Mouse (Mus musculus): Measurements from ENCODE around the gene Lhpp. TPM values are rescaled to one million over a fixed set of nuclear protein-coding genes. Genes with fewer than 3 reads are reported as not detected.

Gene Lhpp
- total RNA-seq, 2 experiments from 2014 or later, result 37.9 to 38.6 TPM

DNA sequence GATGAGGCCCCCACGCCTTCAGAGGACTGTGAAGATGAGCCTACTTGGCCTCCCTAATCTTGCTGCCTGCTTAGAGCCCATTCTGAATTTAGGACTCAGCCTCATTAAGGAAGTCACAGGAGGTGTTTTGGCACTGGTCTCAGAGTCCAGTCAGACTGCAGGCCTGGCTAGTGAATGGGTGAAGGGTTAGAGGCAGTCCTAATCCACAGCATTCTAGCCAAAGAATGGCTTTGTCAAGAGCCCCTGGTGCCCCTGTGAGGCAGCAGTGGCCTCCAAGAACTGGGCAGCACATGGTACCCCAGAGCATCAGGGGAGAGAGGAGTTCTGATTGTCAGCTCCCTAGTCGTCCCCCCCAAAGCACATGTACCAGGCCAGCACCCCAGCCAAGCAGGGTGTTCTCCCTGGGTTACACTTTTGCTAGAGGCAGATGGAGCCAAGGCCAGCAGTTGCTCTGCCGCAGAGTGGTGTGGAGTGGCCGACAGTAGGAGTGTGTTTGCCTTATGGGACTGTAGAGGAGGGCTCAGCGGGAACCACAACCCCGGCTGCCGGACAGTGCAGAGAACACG is 94.0 kb downstream of the Lhpp start:
- no peak for DNase-seq (ENCODE audit: low spot score in 2 of 2)

DNA sequence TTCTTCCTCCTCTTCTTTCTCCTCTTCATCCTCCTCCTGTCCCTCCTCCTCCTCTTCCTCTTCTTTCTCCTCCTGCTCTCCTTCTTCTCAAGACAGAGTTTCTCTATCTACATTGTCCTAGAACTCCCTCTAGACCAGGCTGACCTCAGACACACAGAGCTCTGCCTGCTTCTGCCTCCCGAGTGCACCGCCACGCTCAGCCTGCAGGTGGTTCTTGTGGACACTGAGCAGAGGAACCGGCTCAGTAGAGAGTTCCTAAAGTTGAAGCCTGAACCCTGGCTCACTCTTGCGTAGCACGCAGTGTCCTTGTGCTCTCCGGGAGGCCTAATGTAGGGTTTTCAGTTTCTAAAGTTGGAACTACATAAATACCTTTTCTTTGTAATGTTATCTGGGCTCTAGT is 94.7 kb downstream of the Lhpp start:
- no peak for DNase-seq (ENCODE audit: low spot score in 2 of 2)

DNA sequence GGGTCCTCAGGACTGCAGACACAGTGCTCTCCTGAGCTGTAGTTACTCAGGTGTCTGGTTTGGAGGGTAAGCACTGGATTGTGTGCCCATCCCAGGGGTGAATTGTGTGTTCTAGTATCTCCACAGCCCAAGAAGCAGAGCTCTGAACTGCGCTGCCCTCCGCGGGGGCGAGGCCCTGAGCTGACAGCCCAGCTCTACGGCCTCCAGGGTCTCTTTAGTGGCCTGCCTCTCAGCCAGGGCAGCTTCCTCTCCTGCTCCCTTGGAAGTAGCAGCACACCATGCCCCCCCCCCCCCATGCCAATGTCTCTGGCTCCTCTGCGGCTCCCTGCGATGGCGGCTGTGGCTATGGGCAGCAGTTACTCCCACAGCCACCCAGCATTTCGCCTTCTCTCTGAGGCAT is 101.1 kb downstream of the Lhpp start:
- no peak for DNase-seq (ENCODE audit: low spot score in 2 of 2)

DNA sequence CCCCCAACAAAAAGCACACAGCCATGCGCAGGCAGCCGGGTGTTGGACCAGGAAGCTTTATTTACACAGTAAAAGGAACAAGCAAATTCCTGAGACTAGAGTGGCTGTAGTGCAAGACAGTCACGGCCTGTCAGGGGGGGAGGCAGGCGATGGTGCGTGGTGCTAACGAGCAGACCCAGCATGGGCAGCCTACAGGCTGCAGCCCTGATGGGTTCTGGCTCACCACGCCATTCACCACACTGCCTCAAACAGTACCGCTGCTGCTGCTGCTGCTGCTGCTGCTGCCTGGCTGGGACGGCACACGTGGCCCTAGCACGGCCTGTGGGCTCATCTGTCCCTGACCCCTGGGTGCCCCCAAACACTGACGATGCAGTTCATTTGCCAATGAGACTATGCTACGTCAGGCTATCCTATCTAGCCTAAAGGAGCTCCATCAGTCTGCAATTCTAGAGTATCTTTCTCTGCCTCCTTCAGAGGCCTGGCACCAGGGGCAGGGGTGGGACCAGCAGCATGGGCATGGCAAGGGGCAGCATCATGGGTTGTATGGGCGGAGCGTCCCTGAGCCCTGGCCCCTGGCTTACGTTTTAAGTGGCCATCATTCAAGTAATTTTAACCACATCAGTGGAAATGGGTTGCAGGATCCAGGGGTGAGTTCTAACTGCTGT is 101.7 kb downstream of the Lhpp start:
- DNase-seq (ENCODE audit: low spot score in 2 of 2), result no peak

DNA sequence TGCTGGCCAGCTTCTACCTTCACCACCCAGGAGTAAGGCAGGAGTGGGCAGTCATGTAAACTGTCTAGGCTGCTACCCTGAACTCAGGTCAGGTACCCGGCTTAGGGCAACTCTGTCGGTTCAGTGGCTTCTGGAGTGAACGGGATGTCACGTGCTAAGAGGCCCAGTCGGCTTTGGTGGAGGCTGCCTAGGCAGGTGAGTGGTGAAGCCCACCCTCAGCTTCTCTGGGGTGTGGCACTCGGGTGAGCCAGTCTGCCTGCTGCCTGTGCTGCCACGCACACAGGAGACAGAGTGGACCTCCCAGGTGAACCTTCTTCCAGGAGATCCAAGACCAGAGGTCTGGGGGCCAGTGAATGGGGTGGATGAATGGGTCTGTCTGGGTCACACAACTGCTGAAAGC is 102.5 kb downstream of the Lhpp start:
- no peak for DNase-seq (ENCODE audit: low spot score in 2 of 2)

DNA sequence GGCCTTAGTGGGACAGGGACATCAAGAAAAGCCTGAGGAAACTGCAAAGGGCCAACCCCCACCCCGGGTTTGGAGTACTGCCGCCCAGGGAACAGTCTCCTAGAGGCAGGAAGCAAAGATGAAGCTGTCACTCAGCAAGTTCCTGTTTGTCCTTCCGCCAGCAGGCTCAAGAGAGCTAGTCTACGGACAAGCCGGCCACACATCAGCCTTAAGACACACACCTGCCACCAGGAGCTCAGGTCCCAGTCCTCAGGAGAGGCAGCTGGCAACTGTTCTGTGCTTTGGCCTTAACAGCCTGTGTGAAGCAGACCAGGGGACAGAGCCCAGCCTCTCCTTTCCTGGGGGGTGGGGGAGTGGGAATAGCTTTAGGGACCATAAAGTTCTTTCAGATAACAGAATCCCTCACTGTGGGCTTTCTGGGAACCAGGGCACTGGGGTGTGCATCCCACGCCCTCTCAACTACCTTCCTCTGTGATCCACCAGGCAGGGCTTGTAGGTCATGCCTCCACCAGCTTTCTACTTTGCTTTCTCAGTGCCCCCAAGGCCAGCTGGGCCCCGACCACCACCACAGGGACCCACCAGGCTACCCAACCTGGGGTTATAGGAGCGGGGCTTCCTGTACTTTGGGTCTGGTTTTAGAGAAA is 103.2 kb downstream of the Lhpp start:
- DNase-seq (ENCODE audit: low spot score in 2 of 2), result peak in 1 of 2 experiments; percentile 41

DNA sequence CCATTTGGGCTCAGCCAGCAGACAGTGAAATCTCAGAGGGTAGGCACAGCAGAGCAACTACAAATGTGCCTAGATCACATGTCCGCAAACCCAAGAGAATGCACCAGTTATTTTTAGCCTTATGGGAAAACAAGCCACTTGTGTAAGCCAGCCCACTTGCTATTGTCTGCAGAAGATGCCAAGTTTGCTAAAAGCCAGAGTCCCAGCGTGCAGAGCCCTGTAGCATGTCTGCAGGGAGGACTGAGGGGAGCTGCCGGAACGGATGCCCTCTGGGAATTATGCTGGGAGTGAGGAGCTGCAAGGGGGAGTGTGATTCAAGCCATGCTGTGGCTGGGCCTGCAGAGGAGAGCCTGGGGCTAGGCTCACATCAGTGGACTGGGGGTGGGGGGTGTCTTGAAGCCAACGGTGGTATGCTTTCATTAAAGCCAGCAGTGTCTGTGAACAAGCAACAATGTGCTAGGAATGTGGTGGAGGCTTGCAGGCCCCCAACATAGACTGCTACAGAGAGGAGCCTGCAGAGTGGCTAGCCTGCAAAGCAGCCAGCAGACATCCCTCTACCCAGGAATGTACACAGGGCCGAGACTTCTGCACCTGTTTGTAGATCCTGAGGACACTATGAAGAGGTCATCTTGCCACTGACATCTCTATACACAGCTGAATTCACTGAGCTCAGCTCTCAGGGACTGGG is 103.9 kb downstream of the Lhpp start:
- DNase-seq (ENCODE audit: low spot score in 2 of 2), result peak; percentile 40 to 55

DNA sequence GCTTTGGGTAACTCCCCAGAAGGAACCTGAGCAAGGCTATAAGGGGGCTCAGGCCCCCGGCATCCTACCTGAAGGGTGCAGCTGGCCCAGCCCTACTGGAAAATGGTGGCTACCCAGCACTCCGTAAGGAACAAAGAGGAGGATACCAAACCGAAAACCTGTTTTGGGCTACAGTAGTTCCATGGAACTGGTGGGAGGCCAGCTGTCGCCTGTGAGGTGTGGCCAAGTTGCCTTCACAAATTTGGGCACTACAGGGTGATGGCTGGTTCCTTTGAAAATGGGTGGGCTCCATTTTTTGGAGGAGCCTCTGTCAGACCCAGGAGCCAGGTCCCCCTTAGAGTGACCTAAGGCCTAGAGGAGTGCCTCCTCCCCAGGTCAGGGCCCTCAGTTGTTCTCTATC is 104.8 kb downstream of the Lhpp start:
- DNase-seq (ENCODE audit: low spot score in 2 of 2), result no peak

DNA sequence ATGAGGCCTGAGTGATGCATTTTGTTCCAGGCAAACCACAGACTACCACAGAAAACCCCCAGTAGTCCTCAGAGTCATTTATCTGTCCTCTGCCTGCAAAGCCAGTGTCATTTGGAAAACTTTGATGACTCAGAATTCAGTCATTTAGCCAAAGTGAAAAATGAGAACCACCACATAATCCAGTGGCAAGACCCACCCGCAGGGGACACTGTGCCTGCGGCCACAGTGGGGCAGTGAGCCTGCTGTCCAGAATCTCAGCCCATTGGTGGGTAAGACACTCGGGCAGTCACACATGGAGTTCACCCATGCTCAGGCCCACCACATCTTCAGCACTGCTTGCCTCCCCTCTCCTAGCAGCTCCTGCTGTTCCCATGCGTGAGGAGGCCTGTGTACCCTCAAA is 109.1 kb downstream of the Lhpp start:
- no peak for DNase-seq (ENCODE audit: low spot score in 2 of 2)

DNA sequence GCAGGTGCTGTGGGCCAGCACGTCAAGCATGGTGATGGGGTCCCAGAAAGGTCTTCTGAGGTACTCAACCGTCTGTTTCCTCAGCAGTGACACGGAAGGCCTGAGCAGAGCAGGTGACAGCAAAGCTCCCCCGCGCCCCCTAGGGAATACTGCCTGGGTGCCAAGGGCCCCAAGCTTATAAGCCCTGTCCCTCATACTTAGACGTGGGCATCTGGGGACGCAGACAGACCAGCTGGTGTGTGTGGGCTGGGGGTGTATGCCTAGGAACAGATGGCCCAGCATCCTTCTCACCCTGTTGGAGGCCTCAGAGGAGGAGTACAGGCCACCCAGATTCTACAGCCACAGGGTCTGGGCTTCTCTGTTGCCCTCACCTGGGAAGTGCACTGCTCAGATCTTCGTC is 110.1 kb downstream of the Lhpp start:
- DNase-seq (ENCODE audit: low spot score in 2 of 2), result no peak

DNA sequence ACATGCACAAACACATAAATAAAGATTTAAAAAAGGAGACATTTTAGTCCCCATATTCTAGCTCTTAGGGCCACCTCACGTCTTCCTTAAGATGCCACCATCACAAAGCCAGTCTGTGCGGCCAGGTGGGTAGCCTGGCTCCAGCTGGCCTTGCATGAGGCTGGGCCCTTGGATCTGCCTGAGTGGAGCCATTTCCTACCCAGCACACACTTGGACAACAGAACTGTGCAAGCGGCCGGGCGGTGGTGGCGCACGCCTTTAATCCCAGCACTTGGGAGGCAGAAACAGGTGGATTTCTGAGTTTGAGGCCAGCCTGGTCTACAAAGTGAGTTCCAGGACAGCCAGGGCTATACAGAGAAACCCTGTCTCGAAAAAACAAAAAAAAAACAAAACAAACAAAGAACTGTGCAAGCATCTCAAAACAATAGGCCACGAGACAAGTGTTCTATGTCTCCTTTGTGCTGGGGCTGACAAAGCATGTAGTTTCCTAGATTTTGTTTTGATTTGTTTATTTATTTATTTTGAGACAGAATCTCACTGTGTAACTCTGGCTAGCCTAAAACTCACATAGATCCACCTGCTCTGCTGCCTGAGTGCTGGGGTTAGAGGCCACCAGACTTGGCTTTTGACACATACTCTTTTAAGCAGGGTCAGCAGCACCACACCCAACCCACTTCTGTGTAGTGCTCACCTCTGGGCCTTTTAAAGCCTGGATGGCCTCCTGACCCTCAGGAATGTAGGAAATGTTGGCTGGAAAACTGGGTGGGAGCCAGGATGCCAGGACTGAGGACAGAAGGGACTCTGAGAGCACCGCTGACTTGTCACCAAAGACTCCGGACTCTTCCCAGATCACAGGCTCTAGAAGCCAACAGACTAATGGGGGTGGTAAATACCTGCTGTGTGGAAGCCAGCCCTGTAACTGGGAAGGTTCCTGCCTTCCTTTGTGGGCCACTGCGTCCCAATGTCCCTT is 112.2 kb downstream of the Lhpp start:
- DNase-seq (ENCODE audit: low spot score in 2 of 2), result no peak

DNA sequence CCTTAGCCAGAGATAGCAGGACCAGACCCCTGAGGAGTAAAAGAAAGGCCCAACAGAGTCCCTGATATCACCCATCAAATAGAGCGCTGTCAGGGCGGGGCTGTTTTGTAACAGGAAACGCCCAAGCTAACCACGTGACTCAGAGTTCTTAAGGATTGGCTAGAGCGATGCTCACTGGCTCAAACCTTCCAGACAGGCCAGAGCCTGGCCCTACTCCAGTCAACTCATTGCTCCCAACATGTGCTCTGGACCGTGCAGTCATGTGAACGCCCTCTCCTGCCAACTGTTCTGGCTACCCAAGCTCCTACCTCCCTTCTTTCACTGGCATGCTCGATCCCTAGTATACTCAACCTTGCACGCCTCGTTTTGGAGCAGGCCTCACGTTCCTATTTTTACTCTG is 113.5 kb downstream of the Lhpp start:
- no peak for DNase-seq (ENCODE audit: low spot score in 2 of 2)

DNA sequence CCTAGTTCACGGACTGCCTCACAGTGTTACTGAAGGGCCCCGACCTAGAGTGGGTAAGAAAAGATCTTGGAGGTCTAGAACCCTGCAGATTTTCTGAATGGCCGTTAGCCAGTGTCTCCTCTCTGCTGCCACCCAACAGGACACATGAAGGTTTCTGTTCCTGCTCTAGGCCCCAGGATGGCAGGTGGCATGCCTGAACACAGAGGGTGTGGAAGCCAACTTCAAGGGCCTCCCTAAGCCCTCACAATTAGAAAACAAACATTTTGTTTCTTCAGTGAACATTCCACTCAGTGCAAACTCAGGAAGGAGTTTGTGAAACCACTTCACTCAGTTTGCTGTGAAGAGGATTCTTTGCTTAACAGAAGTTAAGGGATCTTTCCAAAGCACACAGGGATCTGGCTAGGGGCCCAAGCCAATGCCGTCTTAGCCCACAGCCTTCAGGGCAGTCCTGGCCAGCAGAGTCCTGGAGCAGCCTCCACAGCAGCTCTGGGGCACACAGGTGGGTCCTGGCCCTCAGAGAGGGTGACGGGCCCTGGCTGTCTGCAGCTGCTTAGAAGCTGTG is 114.1 kb downstream of the Lhpp start:
- no peak for DNase-seq (ENCODE audit: low spot score in 2 of 2)

DNA sequence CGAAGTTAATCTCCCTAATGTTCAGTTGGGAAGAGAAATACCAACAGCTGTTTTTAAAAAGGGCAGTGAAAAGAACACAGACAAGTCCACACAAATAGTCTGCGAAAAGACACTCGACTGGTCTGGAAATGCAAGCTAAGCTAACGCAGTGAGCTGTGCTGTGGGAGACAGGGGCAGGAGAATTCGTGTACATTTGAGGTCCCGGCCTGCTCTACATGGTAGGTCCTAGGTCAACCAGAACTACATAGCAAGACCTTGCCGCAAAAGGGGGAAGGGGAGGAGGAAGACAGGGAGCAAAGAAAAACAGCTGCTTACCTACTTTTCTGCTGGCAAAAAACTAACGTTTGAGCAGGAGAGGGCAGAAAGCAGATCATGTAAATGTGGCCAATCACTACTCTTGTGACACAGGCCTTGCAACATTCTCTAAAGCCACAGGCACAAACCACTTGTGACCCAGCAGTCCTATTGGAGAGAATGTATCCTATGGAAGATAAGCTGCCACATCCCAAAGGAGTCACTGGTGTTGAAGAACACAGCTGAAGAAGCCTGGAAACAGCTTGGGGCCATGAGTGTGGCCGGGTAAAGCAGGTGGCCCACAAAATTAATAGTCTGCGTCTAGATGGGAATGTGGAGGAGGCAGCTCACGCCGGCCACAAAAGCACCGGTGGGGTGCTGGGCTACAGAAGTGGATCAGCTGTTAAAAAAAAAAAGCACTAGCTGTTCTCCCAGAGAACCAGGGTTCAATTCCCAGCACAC is 115.8 kb downstream of the Lhpp start:
- no peak for DNase-seq (ENCODE audit: low spot score in 2 of 2)

DNA sequence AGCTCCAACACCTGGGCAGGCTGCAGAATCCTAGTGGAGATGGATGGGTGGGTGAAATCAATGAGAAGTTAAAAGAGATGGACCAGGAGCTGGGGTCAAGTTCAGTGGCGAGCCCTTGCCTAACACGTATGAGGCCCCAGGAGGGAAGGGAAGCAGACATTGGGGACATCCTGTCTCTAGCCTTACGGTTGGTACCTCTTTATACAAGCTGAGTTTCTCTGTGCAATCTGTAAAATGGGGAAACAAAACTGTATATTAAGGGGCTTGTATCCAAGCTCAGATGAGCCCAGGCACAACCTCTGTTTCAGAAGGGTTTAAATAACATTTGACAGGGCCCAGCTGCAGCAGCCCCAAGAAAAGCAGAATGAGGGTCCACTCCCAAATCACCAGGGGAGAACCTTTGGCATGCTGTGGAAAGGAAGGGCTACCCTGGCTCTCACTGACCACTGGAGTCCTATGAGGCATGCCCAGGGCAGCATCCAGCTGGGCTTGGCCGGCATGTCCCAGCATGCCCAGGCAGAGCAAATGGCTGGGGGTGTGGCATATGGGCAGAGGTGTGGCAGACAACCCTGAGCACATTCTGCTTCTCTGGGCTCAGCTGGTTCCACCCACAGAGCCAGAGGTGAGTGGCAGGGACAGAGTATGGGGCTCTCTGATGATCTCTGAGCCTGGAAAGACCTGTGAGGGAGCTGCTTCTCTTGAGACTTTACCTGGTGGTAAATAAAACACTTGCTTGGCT is 118.8 kb downstream of the Lhpp start:
- DNase-seq (ENCODE audit: low spot score in 2 of 2), result no peak

DNA sequence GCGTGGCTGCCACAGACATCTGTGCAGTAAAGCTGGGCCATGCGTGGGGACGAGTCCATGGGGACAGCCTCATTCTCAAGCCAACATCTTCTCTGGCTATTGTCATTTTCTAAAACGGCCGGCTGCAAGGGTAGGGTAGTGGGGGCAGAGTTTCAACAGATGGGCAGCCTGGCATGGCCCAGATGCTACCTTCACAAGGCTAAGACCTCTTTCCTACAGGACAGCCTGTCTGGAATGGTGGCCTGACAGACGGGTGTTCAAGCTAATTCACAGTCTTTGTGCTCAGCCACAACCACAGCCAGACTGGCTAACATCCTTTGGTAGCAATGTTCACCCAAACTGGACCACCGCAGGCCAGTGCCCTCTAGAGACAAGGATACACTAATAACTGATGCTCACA is 120.1 kb downstream of the Lhpp start:
- no peak for DNase-seq (ENCODE audit: low spot score in 2 of 2)

DNA sequence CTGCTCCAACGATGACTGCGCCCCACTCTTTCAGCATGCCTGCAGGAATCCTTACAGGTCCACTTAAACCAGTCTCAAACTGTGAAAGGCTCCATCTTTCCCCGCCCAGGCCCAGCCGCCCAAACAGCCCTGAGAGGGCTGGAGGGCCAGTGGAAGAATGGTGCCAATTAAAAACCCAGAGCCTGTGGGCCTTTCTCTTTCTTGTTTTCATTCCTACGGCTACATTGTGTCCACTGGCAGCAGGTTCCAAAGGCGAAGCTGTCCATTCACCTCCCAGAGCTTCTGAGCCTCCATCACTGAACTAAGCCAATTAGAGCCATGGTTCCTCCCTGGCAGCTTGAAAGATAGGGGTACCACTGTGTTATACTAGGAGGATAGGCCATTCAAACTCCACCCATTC is 121.1 kb downstream of the Lhpp start:
- no peak for DNase-seq (ENCODE audit: low spot score in 2 of 2)

DNA sequence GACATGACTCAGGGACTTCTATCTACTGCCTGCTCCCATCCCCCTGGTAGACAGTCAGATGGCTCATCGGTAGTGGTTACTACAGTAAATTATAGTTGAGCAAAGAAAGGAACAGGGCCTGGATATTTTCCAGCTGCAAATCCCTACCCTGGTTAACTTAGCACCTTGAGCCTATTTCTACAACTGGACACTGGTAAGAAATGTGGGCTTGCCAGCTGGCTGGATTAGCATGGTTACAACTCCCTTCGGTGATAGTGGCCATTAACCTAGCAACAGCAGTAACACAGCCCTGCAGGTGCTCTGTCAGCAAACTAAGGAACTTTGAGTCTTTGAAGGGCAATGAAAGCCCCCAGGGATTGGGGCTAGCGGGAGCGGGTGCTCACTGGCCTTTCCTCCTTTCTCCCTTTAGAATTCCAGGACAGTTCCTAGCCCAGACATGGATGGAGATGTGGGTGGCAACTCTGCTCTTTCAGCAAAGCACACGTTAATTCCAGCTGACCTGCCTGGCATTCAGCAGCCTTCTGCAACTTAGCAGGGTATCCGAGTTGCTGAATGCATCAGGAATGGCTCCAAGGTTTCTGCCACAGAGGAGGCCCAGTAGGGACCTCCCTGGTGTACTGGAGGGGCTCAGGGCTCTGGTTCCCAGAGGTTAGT is 121.8 kb downstream of the Lhpp start:
- no peak for DNase-seq (ENCODE audit: low spot score in 2 of 2)

DNA sequence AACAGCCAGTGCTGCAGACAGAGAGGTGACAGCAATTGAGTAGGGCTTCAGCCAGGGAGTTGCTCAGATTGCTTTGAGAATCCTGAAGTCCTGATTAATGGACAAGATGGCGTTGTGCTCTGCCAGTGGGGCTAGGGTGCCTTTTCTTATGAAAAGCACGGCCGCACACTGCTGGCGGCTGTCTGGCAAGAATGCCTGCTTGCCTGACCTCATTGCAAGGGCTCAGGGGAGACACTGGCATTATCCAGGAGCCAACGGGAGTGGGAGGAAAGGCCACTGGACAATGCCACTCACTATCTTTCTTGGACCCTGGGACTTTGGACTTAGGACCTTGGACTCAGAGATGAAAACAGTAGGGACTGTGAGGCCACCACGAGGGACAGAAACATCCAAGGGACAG is 123.1 kb downstream of the Lhpp start:
- no peak for DNase-seq (ENCODE audit: low spot score in 2 of 2)
